Mouse (Mus musculus) kidney, postnatal 36 days (tissue): Measurements from ENCODE around the gene Dirc2.
A peak's percentile ranks its signal among the peaks of the same experiment; 100 is the strongest.

Source experiments
- DNase-seq, 2 experiments: peaks; one replicate each; pipeline ENCODE4 v3.0.0; 2021 to 2022; ENCODE audit warnings: mixed read lengths in 2 of 2

Gene Dirc2

GRCm38 (mm10) chr16:35734038-35734437 lies 35.1 kb downstream of the Dirc2 start:
- peak; percentile 51 to 86 for DNase-seq

GRCm38 (mm10) chr16:35732096-35732495 lies 37.1 kb downstream of the Dirc2 start:
- no peak for DNase-seq

DNA sequence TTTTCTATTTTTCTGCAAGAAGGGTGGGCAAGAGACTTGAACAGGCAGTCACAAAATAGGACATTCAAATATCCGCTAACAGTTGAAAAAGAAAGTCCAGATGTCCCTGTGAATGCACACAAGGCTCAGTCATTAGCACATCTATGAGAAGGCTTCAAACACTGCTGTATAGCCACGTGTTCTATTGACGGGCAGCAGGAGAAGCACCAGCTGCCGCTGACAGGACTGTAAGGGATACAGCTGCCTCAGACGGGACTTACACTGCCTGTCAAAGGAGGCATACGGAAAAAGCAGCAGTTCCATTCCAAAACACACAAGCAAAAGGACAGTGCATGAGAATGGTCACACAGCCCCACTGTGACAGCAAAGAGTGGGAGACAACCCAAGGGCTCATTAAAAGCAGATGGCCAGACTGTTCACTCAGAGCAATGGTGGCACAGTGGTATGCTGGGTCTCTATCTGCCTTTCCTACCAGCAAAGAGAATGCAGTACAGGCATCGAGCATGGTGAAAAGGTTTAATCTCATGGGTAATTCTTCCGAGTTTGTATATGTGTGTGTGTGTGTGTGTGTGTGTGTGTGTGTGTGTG lies 39.9 kb downstream of the Dirc2 start:
- DNase-seq, result no peak

DNA sequence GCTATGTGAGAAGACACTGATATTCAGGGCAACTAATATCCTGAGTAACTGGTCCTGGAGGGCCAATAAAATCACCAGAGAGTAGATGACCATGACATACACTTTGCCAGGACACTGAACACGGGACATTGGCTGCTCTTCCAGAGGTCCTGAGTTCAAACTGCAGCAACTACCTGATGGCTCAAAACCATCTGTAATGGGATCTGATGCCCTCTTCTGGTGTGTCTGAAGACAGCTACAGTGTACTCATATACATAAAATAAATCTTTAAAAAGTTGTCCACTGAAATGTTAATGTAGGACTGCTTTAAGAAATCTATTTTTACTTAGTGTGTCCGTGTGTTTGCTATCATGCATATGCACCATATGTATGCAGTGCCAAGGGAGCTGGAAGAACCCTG lies 42.6 kb downstream of the Dirc2 start:
- DNase-seq, result no peak

- DNase-seq, result no peak
Observed at GRCm38 (mm10) chr16:35724561-35724960, 44.6 kb downstream of the Dirc2 start.

- no peak for DNase-seq
Observed at GRCm38 (mm10) chr16:35717761-35718160, 51.4 kb downstream of the Dirc2 start.

GRCm38 (mm10) chr16:35716257-35716656 lies 52.9 kb downstream of the Dirc2 start:
- peak in 1 of 2 experiments; percentile 31 for DNase-seq

- no peak for DNase-seq
Observed at GRCm38 (mm10) chr16:35715771-35716170, 53.4 kb downstream of the Dirc2 start.

GRCm38 (mm10) chr16:35715350-35715749 lies 53.8 kb downstream of the Dirc2 start:
- DNase-seq, result no peak

DNA sequence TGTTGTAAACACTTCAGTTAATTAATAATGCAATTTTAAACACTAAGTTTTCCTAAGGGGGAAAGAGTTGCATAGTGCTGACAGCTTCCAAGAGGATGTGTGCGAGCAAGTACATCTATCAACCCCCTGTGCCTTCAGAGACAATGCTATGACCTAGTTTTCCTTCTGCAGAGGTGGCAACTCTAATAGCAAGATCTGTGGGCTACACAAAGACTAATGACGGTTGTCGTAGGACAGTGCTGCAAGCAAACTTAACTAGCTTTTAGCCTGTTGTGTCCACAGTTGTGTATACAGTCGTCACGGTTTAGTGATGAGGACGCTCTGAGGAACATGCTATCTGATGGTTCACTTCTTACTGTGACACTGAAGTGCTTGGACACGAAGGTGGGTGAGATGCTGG lies 54.5 kb downstream of the Dirc2 start:
- DNase-seq, result no peak

GRCm38 (mm10) chr16:35713606-35714005 lies 55.5 kb downstream of the Dirc2 start:
- no peak for DNase-seq

- no peak for DNase-seq
Observed at GRCm38 (mm10) chr16:35711004-35711403, 58.2 kb downstream of the Dirc2 start.

DNA sequence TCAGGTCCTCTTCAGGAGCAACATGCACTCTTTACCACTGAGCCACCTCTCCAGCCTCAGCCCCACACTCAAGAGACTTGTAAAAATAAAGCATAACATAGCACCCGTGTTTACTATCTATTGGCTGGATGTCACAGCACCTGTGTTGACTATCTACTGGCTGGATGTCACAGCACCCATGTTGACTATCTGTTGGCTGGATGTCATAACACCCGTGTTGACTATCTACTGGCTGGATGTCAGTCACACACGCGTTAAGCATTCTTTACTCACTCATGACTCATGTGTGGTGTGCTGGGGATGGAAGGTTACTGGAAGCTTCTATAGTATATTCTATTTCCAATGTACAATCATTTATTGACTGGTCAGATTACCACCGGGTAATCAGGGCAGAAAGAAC lies 62.2 kb downstream of the Dirc2 start:
- DNase-seq, result no peak

DNA sequence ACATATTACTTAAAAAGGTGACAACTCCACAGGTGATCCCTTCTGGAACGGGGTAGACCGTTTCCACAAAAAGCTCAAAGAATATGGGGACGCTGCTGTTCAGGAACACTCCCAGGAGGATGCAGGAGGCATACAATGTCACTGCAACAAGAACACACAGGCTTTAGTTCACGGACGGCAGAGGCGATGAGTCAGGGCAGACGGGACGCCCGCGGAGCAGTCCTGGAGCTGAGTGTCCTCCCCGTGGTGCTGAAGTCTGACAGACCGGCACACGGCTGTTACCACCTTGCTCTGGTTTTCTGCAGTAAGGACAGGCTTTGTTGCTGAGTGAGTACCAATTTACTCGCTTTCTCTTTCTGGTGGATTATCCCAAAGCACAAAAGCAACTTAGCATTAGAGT lies 64.4 kb downstream of the Dirc2 start:
- DNase-seq, result no peak

DNA sequence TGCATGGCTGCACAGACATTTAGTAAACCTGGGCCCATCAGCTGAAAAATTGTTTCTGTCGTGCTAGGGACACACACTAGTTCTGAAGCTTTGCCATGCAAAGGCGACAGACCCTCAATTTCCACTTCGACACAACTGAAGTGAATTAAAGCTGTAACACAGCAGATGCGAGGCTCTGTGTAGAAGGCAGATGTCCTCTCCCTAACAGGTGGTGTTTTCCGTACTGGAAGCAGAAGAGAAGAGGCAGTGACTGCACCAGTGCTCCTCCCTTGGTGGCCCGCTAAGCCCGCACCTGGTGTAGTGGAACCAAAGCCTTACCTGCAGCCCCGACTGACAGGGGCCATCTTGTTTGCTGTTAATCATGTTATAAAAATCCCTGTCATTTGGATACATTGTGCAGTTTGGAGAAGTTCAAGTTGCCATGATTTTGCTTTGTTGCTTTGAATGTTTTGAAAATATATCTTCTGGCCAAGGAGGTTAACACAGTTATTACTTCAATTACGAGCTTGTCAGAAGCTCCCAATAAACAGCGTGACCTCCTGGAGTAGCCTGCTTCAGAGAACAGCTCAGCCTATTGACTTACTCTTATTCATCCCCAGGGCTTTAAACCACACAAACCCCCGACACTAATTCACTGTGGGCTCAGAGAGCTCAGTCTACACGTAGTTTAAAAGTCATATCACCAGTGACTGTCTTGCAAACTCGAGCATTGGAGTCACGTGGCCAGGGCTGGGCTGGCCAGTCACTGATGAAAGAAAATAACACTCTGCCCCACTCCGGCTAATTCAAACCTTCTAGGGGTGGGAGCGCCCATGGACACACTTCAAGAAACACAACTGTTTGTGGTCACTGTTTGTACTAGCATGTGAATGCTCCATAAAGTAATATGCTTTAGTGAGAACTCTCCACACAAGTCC lies 65.1 kb downstream of the Dirc2 start:
- DNase-seq, result no peak

- no peak for DNase-seq
Observed at GRCm38 (mm10) chr16:35701823-35702222, 67.3 kb downstream of the Dirc2 start.

- DNase-seq, result no peak
Observed at GRCm38 (mm10) chr16:35696103-35696502, 73.1 kb downstream of the Dirc2 start.

DNA sequence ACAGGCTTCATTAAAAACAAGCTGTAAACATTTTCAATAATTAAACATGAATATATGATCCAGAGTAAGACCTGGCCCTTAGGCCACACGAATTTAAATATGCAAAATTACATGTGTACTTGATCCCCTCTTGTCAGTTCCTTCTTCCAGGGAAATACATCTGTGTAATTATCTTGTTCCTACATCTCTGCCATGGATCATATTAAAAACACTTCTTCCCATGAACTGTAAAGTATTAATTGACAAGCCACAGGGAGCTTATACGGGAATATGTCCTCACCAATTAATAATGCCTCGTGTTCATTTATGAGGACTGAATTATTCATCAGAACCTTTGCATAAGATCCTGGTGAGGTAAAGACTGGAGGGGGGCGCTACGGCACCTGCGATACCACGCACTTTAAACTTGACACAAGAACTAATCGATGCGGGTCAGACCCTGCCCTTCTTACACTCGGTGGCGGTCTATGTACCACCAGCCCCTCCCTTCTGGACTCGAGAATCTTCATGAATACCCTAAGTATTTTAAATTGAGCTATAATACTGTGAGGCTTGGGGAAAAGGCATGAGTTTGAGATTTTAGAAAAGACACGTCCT lies 74.8 kb downstream of the Dirc2 start:
- DNase-seq, result no peak

DNA sequence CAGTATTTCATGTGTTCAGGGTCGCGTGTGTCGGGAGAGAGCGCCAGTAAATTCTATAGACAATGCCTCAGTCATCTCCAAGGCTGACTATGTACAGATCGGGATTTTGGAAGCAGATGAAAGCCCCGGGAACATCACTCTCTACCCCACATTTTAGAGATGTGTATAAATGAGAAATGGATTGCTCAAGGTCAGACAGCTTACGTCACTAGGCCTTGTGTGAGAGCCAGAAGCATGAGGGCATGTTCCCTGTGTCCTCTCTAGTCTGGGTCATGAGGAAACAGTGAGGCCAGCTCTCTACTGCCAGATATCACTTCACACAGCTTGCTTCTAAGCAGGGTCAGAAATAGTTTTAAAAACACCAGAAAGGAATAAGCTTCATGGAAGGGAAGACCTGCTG lies 77.5 kb downstream of the Dirc2 start:
- DNase-seq, result no peak

GRCm38 (mm10) chr16:35686491-35686890 lies 82.7 kb downstream of the Dirc2 start:
- DNase-seq, result no peak

DNA sequence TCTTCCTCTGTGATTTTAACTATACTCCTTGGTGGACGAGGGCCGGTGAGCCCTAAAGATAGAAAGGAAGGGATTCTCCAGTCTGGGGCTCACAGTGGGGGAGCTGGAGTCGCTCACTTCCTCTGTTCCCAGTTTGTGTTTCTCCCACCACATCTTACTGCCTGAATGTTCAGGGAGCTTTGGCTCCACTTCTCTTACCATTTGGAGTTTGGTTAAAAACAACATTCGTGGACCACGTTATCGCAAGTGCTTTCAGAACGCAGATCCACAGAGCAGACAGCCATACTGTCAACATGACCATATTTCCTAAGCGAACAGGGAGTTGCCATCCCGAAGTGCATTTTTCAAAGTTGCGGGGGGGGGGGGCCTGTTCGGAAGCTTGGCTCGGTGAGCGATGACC lies 84.1 kb downstream of the Dirc2 start:
- no peak for DNase-seq

GRCm38 (mm10) chr16:35681327-35682108 lies 87.6 kb downstream of the Dirc2 start:
- no peak for DNase-seq

GRCm38 (mm10) chr16:35678476-35678875 lies 90.7 kb downstream of the Dirc2 start:
- DNase-seq, result no peak
